Mouse (Mus musculus) urinary bladder, postnatal 14 days (tissue): ENCODE results near the gene Fbxw17.
"Not testable (repeated sequence)": the region's sequence is repeated elsewhere in the genome, so short reads cannot be mapped to it uniquely, and the experiment has no call there.

Experiments used
- DNase-seq: peaks from one replicate; pipeline ENCODE4 v3.0.0; 2021; ENCODE audit warnings: low spot score

The Fbxw17 gene

GRCm38 (mm10) chr13:50417389-50418183, at the start of gene Fbxw17:
Fbxw17 (plus strand) TSS chr13:50417864.
- DNase-seq = peak; percentile 78

- DNase-seq = not testable (repeated sequence)
Measured at GRCm38 (mm10) chr13:50372934-50373705, 44.5 kb upstream of the Fbxw17 start.

GRCm38 (mm10) chr13:50389146-50389545, 28.5 kb upstream of the Fbxw17 start:
- DNase-seq = not testable (repeated sequence)

- DNase-seq = no peak
Measured at GRCm38 (mm10) chr13:50418421-50418820, 757 bp downstream of the Fbxw17 start.

- DNase-seq = no peak
Measured at GRCm38 (mm10) chr13:50423625-50424209, 6.1 kb downstream of the Fbxw17 start.

GRCm38 (mm10) chr13:50424517-50424916, 6.9 kb downstream of the Fbxw17 start:
- no peak for DNase-seq

GRCm38 (mm10) chr13:50426686-50427085, 9.0 kb downstream of the Fbxw17 start:
- DNase-seq = no peak

GRCm38 (mm10) chr13:50443812-50444211, 26.1 kb downstream of the Fbxw17 start, which contains the start of gene Gm47429:
Gm47429 (minus strand) TSS chr13:50443912.
- no peak for DNase-seq

GRCm38 (mm10) chr13:50445261-50445660, 27.6 kb downstream of the Fbxw17 start:
- DNase-seq = no peak

GRCm38 (mm10) chr13:50452266-50452665, 34.6 kb downstream of the Fbxw17 start:
- DNase-seq = not testable (repeated sequence)

- DNase-seq = no peak
Measured at GRCm38 (mm10) chr13:50453426-50453825, 35.8 kb downstream of the Fbxw17 start.

GRCm38 (mm10) chr13:50460433-50460832, 42.8 kb downstream of the Fbxw17 start:
- not testable (repeated sequence) for DNase-seq

- no peak for DNase-seq
Measured at GRCm38 (mm10) chr13:50464621-50465562, 47.2 kb downstream of the Fbxw17 start.

GRCm38 (mm10) chr13:50467007-50467406, 49.3 kb downstream of the Fbxw17 start, which contains the start of gene Nutm2:
Nutm2 (plus strand) TSS chr13:50467307.
- no peak for DNase-seq
